Mouse (Mus musculus) megakaryocyte, embryonic 14.5 days (primary cell): ENCODE measurements around the gene Fbxl17.

Experiments used
- FLI1 ChIP-seq: IDR thresholded peaks from 2 replicates; pipeline ENCODE4 v1.6.1; 2012; ENCODE audit warnings: low read length, inconsistent platforms, mixed read lengths
- GATA1 ChIP-seq: IDR thresholded peaks from 3 replicates; pipeline ENCODE4 v1.6.1; 2012; ENCODE audit warnings: mixed read lengths, low read length, inconsistent platforms, borderline replicate concordance

- no peak for TF ChIP-seq GATA1
- TF ChIP-seq FLI1, result no peak
Measured at GRCm38 (mm10) chr17:63189274-63189673, 310.5 kb downstream of the Fbxl17 start.
